Mouse (Mus musculus) hindbrain, embryonic 10.5 days (tissue): ENCODE results near the gene Hectd3. TPM values are rescaled to one million over a fixed set of nuclear protein-coding genes. Genes with fewer than 3 reads are reported as not detected.

ENCODE experiments used
- DNase-seq: peaks from one replicate; pipeline ENCODE4 v3.0.0-alpha.2; 2017; ENCODE audit warnings: low spot score
- H3K27ac ChIP-seq: fragments of 300-500 bp; sonication (generic); 2 replicates; pipeline ENCODE4 v1.5.1; 2016; ENCODE audit warnings: mild to moderate bottlenecking, moderate library complexity
- H3K27me3 ChIP-seq: fragments of 300-500 bp; sonication (generic); 2 replicates; pipeline ENCODE4 v1.6.1; 2016; ENCODE audit warnings: mild to moderate bottlenecking; ENCODE audit not compliant: poor library complexity, insufficient read depth, severe bottlenecking
- H3K36me3 ChIP-seq: fragments of 300-500 bp; sonication (generic); 2 replicates; pipeline ENCODE4 v1.6.1; 2016; ENCODE audit warnings: mild to moderate bottlenecking, moderate library complexity
- H3K4me1 ChIP-seq: fragments of 300-500 bp; sonication (generic); replicated peaks from 2 replicates; pipeline ENCODE4 v1.6.1; 2016; ENCODE audit warnings: mild to moderate bottlenecking
- H3K4me3 ChIP-seq: fragments of 300-500 bp; sonication (generic); 2 replicates; pipeline ENCODE4 v1.5.1; 2016; ENCODE audit warnings: mild to moderate bottlenecking, moderate library complexity
- H3K9me3 ChIP-seq: fragments of 300-500 bp; sonication (generic); 2 replicates; pipeline ENCODE4 v1.6.1; 2016; ENCODE audit warnings: mild to moderate bottlenecking, moderate library complexity
- WGBS: fragments of 180-500 bp; shearing (Covaris S2); methylation state at CpG from one replicate; pipeline ENCODE4 v1.1.7; 2016; 5-methylcytosine and 5-hydroxymethylcytosine counted together
- polyA plus RNA-seq: library from polyadenylated mRNA; unstranded; fragments of >200 nt; fragmentation: Nextera tagmentation; extraction: Ambion mirVana; gene quantifications from 2 replicates; pipeline ENCODE4 v1.2.1, GENCODE M21; 2016

The Hectd3 gene
- polyA plus RNA-seq, 1 experiment from 2014 or later: 15.4 TPM

- Histone ChIP-seq H3K4me1 (peaks cover 12% of the 10 kb centered on the region), H3K27me3 (peaks cover 14% of the 10 kb centered on the region), H3K4me3 (no peak overlapping the region), H3K9me3 (no peaks in the 10 kb centered on the region), H3K27ac (no peak overlapping the region), H3K36me3 (peaks cover 60% of the 10 kb centered on the region)
- DNase-seq: no peak
- 90% methylated on average over 16 of the region's 16 CpGs for WGBS
Measured at GRCm38 (mm10) chr4:117001957-117002356, 6.8 kb downstream of the Hectd3 start.

DNA sequence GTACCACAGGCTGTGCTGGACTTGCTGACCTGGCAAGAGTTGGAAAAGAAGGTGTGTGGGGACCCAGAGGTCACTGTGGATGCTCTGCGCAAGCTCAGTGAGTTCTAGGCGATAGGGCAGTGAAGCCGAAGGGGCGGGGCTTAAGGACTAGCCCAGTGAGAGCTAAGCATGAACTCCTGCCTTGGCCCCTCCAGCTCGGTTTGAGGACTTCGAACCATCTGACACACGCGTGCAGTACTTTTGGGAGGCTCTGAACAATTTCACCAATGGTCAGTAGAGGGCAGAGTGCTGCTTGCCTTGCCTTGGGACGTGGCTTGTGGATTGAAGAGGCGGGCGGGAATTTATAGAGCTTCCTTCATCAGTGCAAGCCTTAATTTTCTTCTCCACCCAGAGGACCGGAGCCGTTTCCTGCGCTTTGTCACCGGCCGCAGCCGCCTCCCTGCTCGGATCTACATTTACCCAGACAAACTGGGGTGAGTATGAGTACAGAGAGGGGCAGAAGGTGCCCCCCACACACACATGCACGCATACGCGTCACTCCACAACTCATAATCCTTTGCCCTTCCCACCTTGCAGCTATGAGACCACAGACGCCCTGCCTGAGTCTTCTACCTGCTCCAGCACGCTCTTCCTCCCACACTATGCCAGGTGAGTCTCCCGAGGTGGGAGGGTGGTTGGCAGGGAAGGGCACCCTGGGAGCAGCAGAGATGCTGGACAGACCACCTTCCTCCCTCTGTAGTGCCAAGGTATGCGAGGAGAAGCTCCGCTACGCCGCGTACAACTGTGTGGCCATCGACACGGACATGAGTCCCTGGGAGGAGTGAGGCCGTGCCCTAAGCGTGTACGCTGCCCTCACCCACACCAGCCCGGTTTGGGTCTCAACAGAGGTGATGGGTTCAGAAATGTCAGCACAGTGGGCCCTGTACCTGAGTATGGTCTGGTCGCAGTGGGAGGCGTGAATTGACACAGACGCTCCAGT, 7.7 kb downstream of the Hectd3 start:
- Histone ChIP-seq H3K9me3 (no peaks in the 10 kb centered on the region), H3K27me3 (peaks cover 12% of the 10 kb centered on the region), H3K4me1 (peaks cover 12% of the 10 kb centered on the region), H3K36me3 (peaks cover 60% of the 10 kb centered on the region), H3K27ac (0 out of 2 replicates have a peak overlapping the region, but pooled peaks have one; percentile 54), H3K4me3 (no peak overlapping the region)
- WGBS: 57% methylated on average over 38 of the region's 38 CpGs
- DNase-seq: peak; percentile 62

DNA sequence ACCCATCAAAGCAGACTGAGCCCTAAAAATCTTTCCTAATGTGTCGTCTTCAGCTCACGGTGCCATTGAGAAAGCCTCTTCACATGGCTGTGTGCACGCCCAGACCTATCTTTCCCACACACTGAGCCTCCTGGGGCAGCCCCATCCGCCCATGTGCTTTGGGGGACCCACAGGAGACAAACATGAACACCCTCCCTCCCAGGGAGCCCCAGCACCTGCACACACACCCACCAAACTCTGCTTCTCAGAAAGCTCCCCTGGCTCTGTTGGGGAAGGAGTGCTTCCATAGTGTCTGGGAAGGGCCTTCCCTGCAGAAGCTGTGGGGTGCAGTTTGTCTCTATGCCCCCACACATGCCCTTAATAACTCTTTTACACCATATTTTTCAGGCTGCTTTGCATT, 9.5 kb downstream of the Hectd3 start:
- H3K27ac ChIP-seq: no peak overlapping the region
- peaks cover 12% of the 10 kb centered on the region for H3K27me3 ChIP-seq
- 88% methylated on average over 4 of the region's 4 CpGs for WGBS
- H3K4me3 ChIP-seq: no peak overlapping the region
- peaks cover 43% of the 10 kb centered on the region for H3K36me3 ChIP-seq
- peaks cover 12% of the 10 kb centered on the region for H3K4me1 ChIP-seq
- H3K9me3 ChIP-seq: no peaks in the 10 kb centered on the region
- DNase-seq: no peak

GRCm38 (mm10) chr4:117005611-117006400, 10.7 kb downstream of the Hectd3 start:
- peaks cover 32% of the 10 kb centered on the region for H3K36me3 ChIP-seq
- peaks cover 12% of the 10 kb centered on the region for H3K27me3 ChIP-seq
- no peak overlapping the region for H3K27ac ChIP-seq
- H3K4me1 ChIP-seq: peaks cover 12% of the 10 kb centered on the region
- DNase-seq: no peak
- 74% methylated on average over 7 of the region's 7 CpGs for WGBS
- H3K4me3 ChIP-seq: no peak overlapping the region
- H3K9me3 ChIP-seq: no peaks in the 10 kb centered on the region

DNA sequence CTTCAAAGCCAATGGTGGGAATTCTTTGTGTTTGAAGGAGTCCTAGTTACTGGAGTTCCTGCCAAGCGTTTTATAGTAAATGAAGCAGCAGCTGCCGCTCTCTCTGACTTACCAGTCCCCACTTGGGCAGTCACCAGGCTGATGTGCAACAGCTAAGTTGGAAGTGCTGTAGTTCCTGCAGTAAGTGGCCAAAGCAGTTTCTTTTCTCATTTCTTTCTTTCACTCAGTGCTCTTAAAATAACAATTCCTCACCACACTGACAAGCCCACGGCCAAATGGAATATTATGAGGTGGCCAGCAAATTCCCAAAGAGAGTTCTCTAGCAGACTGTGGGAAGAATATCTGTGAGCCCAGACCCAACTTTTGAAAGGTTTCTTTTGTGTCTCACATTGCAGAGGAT, 11.9 kb downstream of the Hectd3 start:
- WGBS: 79% methylated on average over 3 of the region's 3 CpGs
- Histone ChIP-seq H3K27me3 (peaks cover 8% of the 10 kb centered on the region), H3K27ac (no peak overlapping the region), H3K9me3 (no peaks in the 10 kb centered on the region), H3K4me3 (no peak overlapping the region), H3K4me1 (peaks cover 12% of the 10 kb centered on the region), H3K36me3 (peaks cover 23% of the 10 kb centered on the region)
- DNase-seq: no peak

DNA sequence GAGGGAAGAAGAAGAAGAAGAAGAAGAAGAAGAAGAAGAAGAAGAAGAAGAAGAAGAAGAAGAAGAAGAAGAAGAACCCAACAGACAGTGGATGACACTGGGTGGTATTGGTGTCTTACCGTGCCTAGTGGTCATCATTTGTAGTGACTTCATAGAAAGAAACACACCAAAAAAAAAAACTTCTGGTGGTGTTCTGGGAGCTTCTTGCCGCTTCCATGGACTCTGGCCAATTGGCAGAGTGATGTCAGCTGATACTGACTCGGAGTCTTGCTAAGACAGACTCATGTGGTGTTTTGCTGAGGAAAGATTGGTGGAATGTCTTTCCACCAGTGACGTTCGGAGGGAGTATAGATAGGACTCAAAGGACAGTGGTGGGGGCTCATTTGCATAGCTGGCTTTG, 15.1 kb downstream of the Hectd3 start:
- H3K9me3 ChIP-seq: no peaks in the 10 kb centered on the region
- no peaks in the 10 kb centered on the region for H3K4me1 ChIP-seq
- no peak overlapping the region for H3K27ac ChIP-seq
- H3K4me3 ChIP-seq: no peak overlapping the region
- no peaks in the 10 kb centered on the region for H3K27me3 ChIP-seq
- DNase-seq: no peak
- no peaks in the 10 kb centered on the region for H3K36me3 ChIP-seq
- WGBS: 90% methylated on average over 5 of the region's 5 CpGs

- Histone ChIP-seq H3K27me3 (no peaks in the 10 kb centered on the region), H3K9me3 (no peaks in the 10 kb centered on the region), H3K27ac (no peak overlapping the region), H3K36me3 (no peaks in the 10 kb centered on the region), H3K4me3 (no peak overlapping the region), H3K4me1 (no peaks in the 10 kb centered on the region)
- 86% methylated on average over 6 of the region's 6 CpGs for WGBS
- DNase-seq: no peak
Measured at GRCm38 (mm10) chr4:117013596-117013995, 18.5 kb downstream of the Hectd3 start.

GRCm38 (mm10) chr4:117014901-117015415, 19.8 kb downstream of the Hectd3 start:
- H3K4me1 ChIP-seq: peaks cover 3% of the 10 kb centered on the region
- H3K27me3 ChIP-seq: no peaks in the 10 kb centered on the region
- DNase-seq: no peak
- no peaks in the 10 kb centered on the region for H3K9me3 ChIP-seq
- 65% methylated on average over 4 of the region's 4 CpGs for WGBS
- H3K36me3 ChIP-seq: no peaks in the 10 kb centered on the region
- H3K27ac ChIP-seq: no peak overlapping the region
- H3K4me3 ChIP-seq: no peak overlapping the region

DNA sequence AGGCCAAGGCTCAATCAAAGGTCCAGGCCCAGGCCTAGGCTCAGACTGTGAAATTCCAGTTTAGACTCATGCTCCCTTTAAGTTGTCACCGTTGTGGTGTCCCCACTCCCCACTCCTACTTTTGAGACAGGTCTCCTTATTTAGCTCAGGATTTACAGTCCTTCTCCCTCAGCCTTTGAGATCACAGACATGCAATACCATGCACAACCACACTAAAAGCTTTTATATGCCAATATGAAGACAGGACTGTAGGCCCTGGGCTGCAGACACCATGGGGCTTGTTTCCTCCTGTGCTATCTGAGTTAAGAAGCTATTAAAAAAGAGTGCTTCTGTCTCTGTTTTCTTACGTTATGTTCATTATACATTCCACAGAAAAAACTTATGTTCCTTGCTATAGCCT, 22.6 kb downstream of the Hectd3 start:
- no peak overlapping the region for H3K4me3 ChIP-seq
- no peaks in the 10 kb centered on the region for H3K27me3 ChIP-seq
- H3K9me3 ChIP-seq: no peaks in the 10 kb centered on the region
- peaks cover 11% of the 10 kb centered on the region for H3K4me1 ChIP-seq
- H3K36me3 ChIP-seq: peaks cover 9% of the 10 kb centered on the region
- H3K27ac ChIP-seq: no peak overlapping the region
- 94% methylated on average over 2 of the region's 2 CpGs for WGBS
- DNase-seq: no peak

DNA sequence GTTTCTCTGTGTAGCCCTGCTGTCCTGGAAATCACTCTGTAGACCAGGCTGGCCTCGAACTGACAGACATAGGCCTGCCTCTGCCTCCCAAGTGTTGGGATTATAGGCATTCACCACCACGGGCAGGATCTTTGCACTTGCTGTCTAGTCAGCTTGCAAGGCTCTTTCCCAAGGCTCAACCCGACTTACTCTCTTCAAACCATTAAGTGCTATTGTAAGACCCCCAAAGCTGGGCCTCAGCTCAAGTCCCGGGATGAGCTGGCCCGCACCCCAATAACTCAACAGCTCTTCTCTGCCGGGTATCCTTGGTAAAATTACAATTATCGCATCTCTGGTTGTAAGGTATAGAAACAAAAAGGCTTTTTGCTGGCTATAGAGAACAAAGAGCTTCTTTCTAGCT, 23.2 kb downstream of the Hectd3 start:
- no peak overlapping the region for H3K27ac ChIP-seq
- H3K4me3 ChIP-seq: no peak overlapping the region
- H3K4me1 ChIP-seq: peaks cover 11% of the 10 kb centered on the region
- peaks cover 15% of the 10 kb centered on the region for H3K36me3 ChIP-seq
- 87% methylated on average over 7 of the region's 7 CpGs for WGBS
- no peak for DNase-seq
- no peaks in the 10 kb centered on the region for H3K27me3 ChIP-seq
- no peaks in the 10 kb centered on the region for H3K9me3 ChIP-seq

GRCm38 (mm10) chr4:117019206-117020134, 24.4 kb downstream of the Hectd3 start, which contains the start of gene Eif2b3:
Gene Eif2b3 (plus strand): TSS chr4:117019402.
- WGBS: under 1% methylated on average over 61 of the region's 61 CpGs
- DNase-seq: peak; percentile 93
- Histone ChIP-seq H3K4me1 (peaks cover 11% of the 10 kb centered on the region), H3K9me3 (no peaks in the 10 kb centered on the region), H3K27me3 (no peaks in the 10 kb centered on the region), H3K27ac (peak within 1 kb of the TSS; percentile 89), H3K4me3 (peak within 1 kb of the TSS; percentile 93), H3K36me3 (peaks cover 26% of the 10 kb centered on the region)

DNA sequence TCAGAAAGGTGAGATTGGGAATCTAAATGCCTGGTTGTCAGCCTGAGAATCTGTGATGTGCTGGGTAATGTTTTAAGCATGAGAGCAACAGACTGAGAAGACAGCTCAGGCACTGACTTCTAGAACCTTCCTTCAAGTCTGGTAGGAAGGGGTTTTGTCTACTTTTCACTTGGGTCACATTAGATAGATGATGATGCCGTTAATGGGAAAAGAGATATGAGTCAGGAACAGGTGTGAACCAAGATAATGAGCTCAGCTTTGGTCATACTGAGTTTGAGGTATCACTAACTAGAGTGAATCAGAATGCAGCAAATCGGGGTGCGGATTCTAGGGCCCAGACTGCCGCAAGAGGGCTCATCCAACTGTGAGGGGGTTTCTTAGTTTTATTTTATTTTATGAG, 28.4 kb downstream of the Hectd3 start:
- peaks cover 47% of the 10 kb centered on the region for H3K36me3 ChIP-seq
- no peaks in the 10 kb centered on the region for H3K9me3 ChIP-seq
- 98% methylated on average over 4 of the region's 4 CpGs for WGBS
- no peak for DNase-seq
- H3K27me3 ChIP-seq: no peaks in the 10 kb centered on the region
- peaks cover 11% of the 10 kb centered on the region for H3K4me1 ChIP-seq
- H3K4me3 ChIP-seq: no peak overlapping the region
- no peak overlapping the region for H3K27ac ChIP-seq
